Mouse (Mus musculus) hindbrain, embryonic 14.5 days (tissue): ENCODE measurements at regions not wholly inside any gene's neighbourhood (a gene's known extent, or its start where the extent isn't known, plus 50 kb on each side); places are given as distances from the start of the nearest gene placed in this dataset.
A peak's percentile ranks its signal among the peaks of the same experiment; 100 is the strongest.

Experiments used
- ATAC-seq: fragments of 200-750 bp; cut with Nextera tagmentation; 2 replicates; pipeline ENCODE4 v1.8.0; 2017; ENCODE audit warnings: moderate number of reproducible peaks, mild to moderate bottlenecking, moderate TSS enrichment, moderate library complexity; ENCODE audit not compliant: low FRiP score
- DNase-seq: peaks from one replicate; pipeline ENCODE4 v3.0.0-alpha.2; 2015; ENCODE audit warnings: low spot score
- H3K27ac ChIP-seq: fragments of 300-500 bp; sonication (generic); 2 replicates; pipeline ENCODE4 v1.5.1; 2014; ENCODE audit warnings: mild to moderate bottlenecking, moderate library complexity
- H3K27me3 ChIP-seq: fragments of 300-500 bp; sonication (generic); 2 replicates; pipeline ENCODE4 v1.6.1; 2014; ENCODE audit warnings: mild to moderate bottlenecking, low read length, mixed read lengths; ENCODE audit not compliant: control insufficient read depth, insufficient read depth
- H3K36me3 ChIP-seq: fragments of 300-500 bp; sonication (generic); replicated peaks from 2 replicates; pipeline ENCODE4 v1.6.1; 2014; ENCODE audit not compliant: control insufficient read depth, insufficient read depth
- H3K4me1 ChIP-seq: fragments of 300-500 bp; sonication (generic); replicated peaks from 2 replicates; pipeline ENCODE4 v1.6.1; 2014; ENCODE audit warnings: antibody characterized with exemption, low read length, mixed read lengths; ENCODE audit not compliant: control insufficient read depth, insufficient read depth
- H3K4me2 ChIP-seq: fragments of 300-500 bp; sonication (generic); replicated peaks from 2 replicates; pipeline ENCODE4 v1.6.1; 2014; ENCODE audit warnings: mild to moderate bottlenecking, moderate library complexity
- H3K4me3 ChIP-seq: fragments of 300-500 bp; sonication (generic); replicated peaks from 2 replicates; pipeline ENCODE4 v1.5.1; 2014; ENCODE audit warnings: mild to moderate bottlenecking, low read length
- H3K9ac ChIP-seq: fragments of 300-500 bp; sonication (generic); 2 replicates; pipeline ENCODE4 v1.6.1; 2014
- H3K9me3 ChIP-seq: fragments of 300-500 bp; sonication (generic); 2 replicates; pipeline ENCODE4 v1.6.1; 2016; ENCODE audit warnings: low read length; ENCODE audit not compliant: control insufficient read depth
- whole genome bisulfite sequencing: fragments of 180-500 bp; shearing (Covaris S2); extraction: QIAGEN DNeasy Blood & Tissue Kit; methylation state at CpG from one replicate; pipeline ENCODE4 v1.1.7; 2014; 5-methylcytosine and 5-hydroxymethylcytosine counted together

DNA sequence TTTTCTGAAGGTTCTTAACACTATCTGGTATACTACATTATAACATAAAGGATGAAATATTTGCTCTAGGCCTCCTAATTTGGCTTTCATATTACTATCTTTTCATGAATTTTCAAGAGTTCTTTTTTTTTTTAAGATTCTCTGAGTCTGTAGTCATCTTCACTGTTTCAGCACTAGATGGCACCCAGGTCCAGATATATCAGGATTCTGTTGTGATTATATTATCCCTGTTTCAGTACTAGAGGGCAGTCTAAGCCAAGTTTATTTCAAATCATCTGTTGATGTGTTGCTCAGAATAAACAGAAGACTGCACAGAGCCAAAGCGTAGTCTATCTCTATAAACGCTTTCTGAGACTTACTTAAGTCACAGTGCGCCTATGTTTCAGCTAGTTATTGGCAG, 1760.2 kb upstream of the Acvr2a start:
- Histone ChIP-seq H3K4me3 (no peak overlapping the region), H3K27me3 (no peaks in the 10 kb centered on the region), H3K4me2 (no peak overlapping the region), H3K9me3 (no peaks in the 10 kb centered on the region), H3K27ac (no peak overlapping the region), H3K4me1 (no peaks in the 10 kb centered on the region), H3K36me3 (no peaks in the 10 kb centered on the region), H3K9ac (no peak overlapping the region)
- 95% methylated on average over 3 of the region's 3 CpGs for WGBS
- no peak for ATAC-seq
- DNase-seq: no peak

DNA sequence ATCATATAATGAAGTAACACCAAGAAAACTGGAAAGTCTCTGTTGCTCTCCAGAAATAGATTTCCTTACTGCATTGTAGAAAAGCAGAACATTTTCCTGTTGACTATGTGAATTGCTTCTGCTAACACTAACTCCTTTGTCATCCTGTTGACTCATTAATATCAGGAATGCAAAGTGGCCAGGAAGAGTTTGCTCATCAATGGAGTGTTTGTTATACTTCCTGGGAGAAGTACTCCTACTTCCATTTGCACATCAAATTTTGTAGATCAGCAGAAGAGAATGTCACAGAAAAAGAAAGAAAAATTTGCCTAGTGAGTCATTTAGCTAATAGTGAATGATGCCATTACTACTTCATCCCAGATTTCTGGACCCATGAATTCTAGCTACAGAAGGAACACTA, 1739.7 kb upstream of the Acvr2a start:
- Histone ChIP-seq H3K4me2 (no peak overlapping the region), H3K4me3 (no peak overlapping the region), H3K9me3 (no peaks in the 10 kb centered on the region), H3K27me3 (no peaks in the 10 kb centered on the region), H3K36me3 (no peaks in the 10 kb centered on the region), H3K9ac (no peak overlapping the region), H3K4me1 (no peaks in the 10 kb centered on the region), H3K27ac (no peak overlapping the region)
- DNase-seq (no peak), ATAC-seq (no peak)

DNA sequence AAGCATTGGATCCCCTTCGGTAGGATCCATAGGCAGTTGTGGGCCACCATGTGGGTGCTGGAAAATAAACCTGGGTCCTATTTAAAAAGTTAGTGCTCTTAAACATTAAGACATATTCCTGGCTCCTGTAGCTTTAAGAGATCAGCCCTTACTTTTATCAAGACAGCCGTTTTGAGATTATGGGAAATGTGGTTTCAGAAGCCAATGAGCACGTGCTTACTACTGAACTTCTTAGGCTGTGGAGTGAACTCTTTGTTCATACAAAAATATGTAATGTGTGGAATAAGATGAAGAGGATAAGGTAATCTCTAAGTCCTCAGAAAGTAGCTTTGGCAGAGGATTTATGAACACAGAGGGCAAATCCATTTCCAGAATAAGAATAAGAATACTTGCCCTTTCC, 1738.7 kb upstream of the Acvr2a start:
- Histone ChIP-seq H3K4me1 (no peaks in the 10 kb centered on the region), H3K4me3 (no peak overlapping the region), H3K36me3 (no peaks in the 10 kb centered on the region), H3K27ac (no peak overlapping the region), H3K9me3 (no peaks in the 10 kb centered on the region), H3K9ac (no peak overlapping the region), H3K27me3 (no peaks in the 10 kb centered on the region), H3K4me2 (no peak overlapping the region)
- ATAC-seq: no peak
- no peak for DNase-seq
- WGBS: 92% methylated on average over 3 of the region's 3 CpGs

DNA sequence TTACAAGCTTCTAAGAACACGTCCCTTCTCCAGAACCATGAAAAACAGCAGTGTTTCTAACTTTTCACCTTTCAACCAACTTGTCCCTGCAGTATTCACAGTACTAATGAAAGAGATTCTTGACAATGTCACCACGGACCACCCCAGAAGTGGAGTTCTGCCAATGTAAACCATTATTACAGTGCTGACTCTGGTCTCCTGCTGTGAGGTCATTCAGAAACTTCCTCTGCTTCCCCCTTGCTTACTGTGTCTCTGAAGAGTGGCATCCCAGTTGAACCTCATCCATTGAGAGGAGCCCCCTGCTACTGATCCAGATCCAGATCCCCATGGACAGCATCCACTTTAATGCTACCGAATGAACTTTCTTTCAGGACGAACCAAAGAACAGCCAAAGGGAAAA, 1725.3 kb upstream of the Acvr2a start:
- WGBS: 20% methylated on average over 4 of the region's 4 CpGs
- DNase-seq: peak; percentile 52
- no peak overlapping the region for H3K27ac ChIP-seq
- H3K9me3 ChIP-seq: no peaks in the 10 kb centered on the region
- H3K4me1 ChIP-seq: no peaks in the 10 kb centered on the region
- H3K27me3 ChIP-seq: no peaks in the 10 kb centered on the region
- H3K36me3 ChIP-seq: no peaks in the 10 kb centered on the region
- H3K4me2 ChIP-seq: no peak overlapping the region
- H3K9ac ChIP-seq: no peak overlapping the region
- ATAC-seq: peak; percentile 46; the same call in 1 of the 2 replicates
- no peak overlapping the region for H3K4me3 ChIP-seq

DNA sequence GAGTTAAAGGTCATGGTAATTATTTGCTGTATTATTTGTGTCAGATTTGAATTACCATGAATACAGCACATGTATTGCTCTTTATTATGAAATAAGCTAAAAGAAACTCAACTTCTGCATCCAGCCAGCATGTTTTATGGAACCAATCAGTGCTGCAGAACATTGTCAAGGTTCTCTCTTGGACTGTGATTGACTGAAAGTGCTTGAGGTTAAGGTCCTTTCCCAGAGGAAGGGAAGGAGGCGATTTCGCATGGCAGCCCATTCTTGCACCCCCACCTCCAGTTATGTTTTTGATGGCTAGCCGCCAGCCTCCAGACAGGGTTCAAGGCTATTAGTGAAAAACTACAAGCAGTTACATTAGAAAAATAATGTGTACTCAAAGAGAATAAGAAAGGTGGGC, 1717.9 kb upstream of the Acvr2a start:
- H3K36me3 ChIP-seq: no peaks in the 10 kb centered on the region
- no peak overlapping the region for H3K4me2 ChIP-seq
- H3K27ac ChIP-seq: no peak overlapping the region
- no peak overlapping the region for H3K4me3 ChIP-seq
- DNase-seq: no peak
- WGBS: 89% methylated on average over 3 of the region's 3 CpGs
- H3K4me1 ChIP-seq: no peaks in the 10 kb centered on the region
- no peaks in the 10 kb centered on the region for H3K9me3 ChIP-seq
- no peak for ATAC-seq
- no peak overlapping the region for H3K9ac ChIP-seq
- H3K27me3 ChIP-seq: no peaks in the 10 kb centered on the region

DNA sequence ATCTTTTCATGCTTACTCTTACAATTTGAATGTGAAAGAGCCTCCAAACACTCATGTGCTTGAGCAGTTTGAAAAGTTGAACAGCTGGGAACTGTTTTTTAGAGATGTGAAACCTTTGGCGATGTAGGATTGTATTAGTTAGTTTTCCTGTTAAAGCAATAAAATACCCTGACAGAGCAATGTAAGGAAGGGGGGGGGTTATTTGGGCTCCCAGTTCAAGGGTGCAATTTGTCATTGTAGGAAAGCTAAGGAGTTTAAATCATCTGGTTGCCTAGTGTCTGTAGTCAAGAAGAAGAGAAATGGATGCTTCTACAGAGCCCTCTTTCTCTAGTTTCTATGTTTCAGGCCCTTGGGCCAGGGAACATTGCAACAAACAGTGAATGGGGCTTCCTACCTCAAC, 1674.5 kb upstream of the Acvr2a start:
- 80% methylated on average over 1 of the region's 1 CpGs for WGBS
- no peaks in the 10 kb centered on the region for H3K27me3 ChIP-seq
- no peaks in the 10 kb centered on the region for H3K4me1 ChIP-seq
- H3K27ac ChIP-seq: no peak overlapping the region
- no peaks in the 10 kb centered on the region for H3K9me3 ChIP-seq
- H3K9ac ChIP-seq: no peak overlapping the region
- no peaks in the 10 kb centered on the region for H3K36me3 ChIP-seq
- ATAC-seq: no peak
- no peak overlapping the region for H3K4me3 ChIP-seq
- H3K4me2 ChIP-seq: no peak overlapping the region
- DNase-seq: no peak

DNA sequence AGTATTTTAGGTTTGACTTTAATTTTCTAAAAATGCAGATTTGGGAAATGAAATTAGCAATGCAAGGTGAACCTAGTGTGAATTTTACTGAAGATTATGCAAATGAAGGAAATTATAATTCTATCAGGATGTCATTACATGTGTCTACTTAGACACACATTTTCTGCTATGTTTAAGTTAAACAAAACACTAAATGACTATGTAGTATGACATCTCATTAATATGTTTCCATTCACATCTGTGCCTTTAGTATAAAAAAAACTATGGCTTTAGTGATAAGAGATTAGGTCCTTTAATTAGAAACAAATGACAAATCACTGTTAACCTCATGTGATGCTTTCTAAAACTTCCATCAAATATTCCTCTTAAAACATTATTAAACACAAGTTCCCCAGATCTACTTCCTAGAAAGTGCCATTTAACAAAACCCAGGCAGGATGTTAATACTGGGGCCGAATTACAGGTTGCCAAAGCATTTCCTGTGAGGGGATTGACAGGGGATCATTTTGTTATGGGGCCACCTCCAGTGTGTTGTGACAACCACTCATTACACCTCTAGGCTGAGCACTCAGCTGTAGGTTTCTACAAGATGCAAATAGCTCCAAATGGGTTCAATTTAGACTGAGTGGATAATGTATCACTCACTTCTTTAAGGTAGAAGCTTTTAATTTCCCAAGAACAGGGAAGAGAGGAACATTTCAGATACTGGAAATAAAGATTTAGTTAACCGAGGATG, 1629.7 kb upstream of the Acvr2a start:
- no peak overlapping the region for H3K4me2 ChIP-seq
- no peak for DNase-seq
- H3K4me3 ChIP-seq: no peak overlapping the region
- no peak for ATAC-seq
- H3K4me1 ChIP-seq: no peaks in the 10 kb centered on the region
- no peaks in the 10 kb centered on the region for H3K27me3 ChIP-seq
- H3K36me3 ChIP-seq: no peaks in the 10 kb centered on the region
- no peaks in the 10 kb centered on the region for H3K9me3 ChIP-seq
- WGBS: 83% methylated on average over 2 of the region's 2 CpGs
- H3K27ac ChIP-seq: no peak overlapping the region
- H3K9ac ChIP-seq: no peak overlapping the region
